Comparison of ENCODE assay signal across 7 mouse cellular contexts in genomic region chr6:3967676-3968626, GRCm38 (mm10). TPM values are rescaled to one million over a fixed set of nuclear protein-coding genes. Genes with fewer than 3 reads are reported as not detected.
DNase-seq lines count a peak whose midpoint lies in the region; ATAC-seq lines count a peak whose summit lies in the region.

No protein-coding gene starts in this region.

- peak overlapping the region; percentile 11; the same call in 1 of the 2 replicates for H3K4me3 ChIP-seq in hindbrain, embryonic 13.5 days
- peak overlapping the region; percentile 31 for H3K4me3 ChIP-seq in limb, embryonic 15.5 days
- H3K4me3 ChIP-seq in midbrain, embryonic 11.5 days (ENCODE audit: low read depth, low read length): no peak overlapping the region

- peaks cover 11% of the 10 kb centered on the region for H3K27me3 ChIP-seq in hindbrain, embryonic 13.5 days
- H3K27me3 ChIP-seq in limb, embryonic 15.5 days: no peaks in the 10 kb centered on the region
- H3K27me3 ChIP-seq in midbrain, embryonic 11.5 days (ENCODE audit: control insufficient read depth, insufficient read depth, low read length): no peaks in the 10 kb centered on the region

- no peaks in the 10 kb centered on the region for H3K4me1 ChIP-seq in hindbrain, embryonic 13.5 days (replicated peaks)
- no peaks in the 10 kb centered on the region for H3K4me1 ChIP-seq in limb, embryonic 15.5 days
- H3K4me1 ChIP-seq in midbrain, embryonic 11.5 days (ENCODE audit: control insufficient read depth, insufficient read depth, low read length): no peaks in the 10 kb centered on the region

- H3K27ac ChIP-seq in hindbrain, embryonic 13.5 days: no peak overlapping the region
- H3K27ac ChIP-seq in limb, embryonic 15.5 days: no peak overlapping the region
- H3K27ac ChIP-seq in midbrain, embryonic 11.5 days (ENCODE audit: low read depth, low read length): no peak overlapping the region

- H3K9me3 ChIP-seq in hindbrain, embryonic 13.5 days: no peaks in the 10 kb centered on the region
- H3K9me3 ChIP-seq in limb, embryonic 15.5 days: no peaks in the 10 kb centered on the region
- no peaks in the 10 kb centered on the region for H3K9me3 ChIP-seq in midbrain, embryonic 11.5 days (ENCODE audit: control insufficient read depth, low read length)

- no peaks in the 10 kb centered on the region for H3K36me3 ChIP-seq in hindbrain, embryonic 13.5 days
- H3K36me3 ChIP-seq in limb, embryonic 15.5 days: no peaks in the 10 kb centered on the region
- no peaks in the 10 kb centered on the region for H3K36me3 ChIP-seq in midbrain, embryonic 11.5 days (ENCODE audit: control insufficient read depth, insufficient read depth, low read length)

- no peak overlapping the region for H3K9ac ChIP-seq in hindbrain, embryonic 13.5 days
- H3K9ac ChIP-seq in limb, embryonic 15.5 days: no peak overlapping the region
- H3K9ac ChIP-seq in midbrain, embryonic 11.5 days (ENCODE audit: low read length): no peak overlapping the region

- no peak for ATAC-seq in hindbrain, embryonic 13.5 days (ENCODE audit: low FRiP score)
- ATAC-seq in limb, embryonic 15.5 days (ENCODE audit: insufficient number of reproducible peaks, low FRiP score, low TSS enrichment, low read depth): no peak
- no peak for ATAC-seq in midbrain, embryonic 11.5 days (ENCODE audit: low FRiP score)

- H3K4me2 ChIP-seq in hindbrain, embryonic 13.5 days: peak overlapping the region; percentile 40
- peak overlapping the region; percentile 49 for H3K4me2 ChIP-seq in limb, embryonic 15.5 days
- H3K4me2 ChIP-seq in midbrain, embryonic 11.5 days: peak overlapping the region; percentile 11; the same call in 1 of the 2 replicates

- DNase-seq in Muller cell, postnatal 12 days (ENCODE audit: inconsistent ontology term): peak; percentile 22
- DNase-seq in adrenal gland, postnatal 36 days: peak; percentile 23 to 38
- peak; percentile 31 for DNase-seq in gastrocnemius, postnatal 10 days
- DNase-seq in midbrain, embryonic 11.5 days (ENCODE audit: low spot score, missing footprints): no peak
- DNase-seq in testis, postnatal 10 days (ENCODE audit: low spot score): peak; percentile 47

- 37% methylated on average over 31 of the region's 31 CpGs for WGBS in hindbrain, embryonic 13.5 days
- 20% methylated on average over 31 of the region's 31 CpGs for WGBS in limb, embryonic 15.5 days
- 32% methylated on average over 31 of the region's 31 CpGs for WGBS in midbrain, embryonic 11.5 days

RNA-seq across cellular contexts. Expression of gene Tfpi2, which starts 20.8 kb away (rescaled TPM):
- total RNA-seq in adrenal gland, postnatal 36 days (2021): 1 to 10 TPM; 3.6 to 4.3 TPM
- total RNA-seq in gastrocnemius, postnatal 10 days (2021): 1 to 10 TPM; 1.6 to 2.7 TPM
- polyA plus RNA-seq in hindbrain, embryonic 13.5 days (2015; fragmentation: Nextera tagmentation; extraction: Ambion mirVana): 0.29 and 1.00 TPM in 2 replicates
- polyA plus RNA-seq in limb, embryonic 15.5 days (2015; fragmentation: Nextera tagmentation; extraction: Ambion mirVana): 2.5 and 4.6 TPM in 2 replicates
- 0.28 and 0.68 TPM in 2 replicates for polyA plus RNA-seq in midbrain, embryonic 11.5 days (2014; fragmentation: Nextera tagmentation; extraction: Ambion mirVana)

RNA-seq across cellular contexts. Expression of gene Gngt1, which starts 25.6 kb away (rescaled TPM):
- total RNA-seq in adrenal gland, postnatal 36 days (2021): not detected
- total RNA-seq in gastrocnemius, postnatal 10 days (2021): not detected
- polyA plus RNA-seq in hindbrain, embryonic 13.5 days (2015; fragmentation: Nextera tagmentation; extraction: Ambion mirVana): not detected in 2 replicates
- not detected in 2 replicates for polyA plus RNA-seq in limb, embryonic 15.5 days (2015; fragmentation: Nextera tagmentation; extraction: Ambion mirVana)
- polyA plus RNA-seq in midbrain, embryonic 11.5 days (2014; fragmentation: Nextera tagmentation; extraction: Ambion mirVana): not detected in 2 replicates

RNA-seq across cellular contexts. Expression of gene Gng11, which starts 35.8 kb away (rescaled TPM):
- 10 to 100 TPM; 28.0 to 35.3 TPM for total RNA-seq in adrenal gland, postnatal 36 days (2021)
- 10 to 100 TPM; 64.0 to 65.6 TPM for total RNA-seq in gastrocnemius, postnatal 10 days (2021)
- polyA plus RNA-seq in hindbrain, embryonic 13.5 days (2015; fragmentation: Nextera tagmentation; extraction: Ambion mirVana): 32.6 and 35.2 TPM in 2 replicates
- polyA plus RNA-seq in limb, embryonic 15.5 days (2015; fragmentation: Nextera tagmentation; extraction: Ambion mirVana): 86.6 and 96.0 TPM in 2 replicates
- polyA plus RNA-seq in midbrain, embryonic 11.5 days (2014; fragmentation: Nextera tagmentation; extraction: Ambion mirVana): 40.2 and 43.7 TPM in 2 replicates
